Mouse (Mus musculus) brain, embryonic 14.5 days (tissue): ENCODE measurements around the gene Dgka.

Experiments
- CTCF ChIP-seq: fragments of 200-500 bp; IDR thresholded peaks from 2 replicates; pipeline ENCODE4 v1.5.1; 2012; ENCODE audit warnings: inconsistent platforms, mild to moderate bottlenecking, moderate library complexity, borderline replicate concordance; ENCODE audit not compliant: insufficient read depth, insufficient read length; ENCODE audit errors: extremely low read depth
- POLR2A ChIP-seq: fragments of 200-500 bp; IDR thresholded peaks from 2 replicates; pipeline ENCODE4 v1.6.1; 2012; ENCODE audit warnings: mild to moderate bottlenecking, inconsistent platforms, borderline replicate concordance; ENCODE audit not compliant: poor library complexity, insufficient read depth, insufficient read length, severe bottlenecking; ENCODE audit errors: extremely low read depth

DNA sequence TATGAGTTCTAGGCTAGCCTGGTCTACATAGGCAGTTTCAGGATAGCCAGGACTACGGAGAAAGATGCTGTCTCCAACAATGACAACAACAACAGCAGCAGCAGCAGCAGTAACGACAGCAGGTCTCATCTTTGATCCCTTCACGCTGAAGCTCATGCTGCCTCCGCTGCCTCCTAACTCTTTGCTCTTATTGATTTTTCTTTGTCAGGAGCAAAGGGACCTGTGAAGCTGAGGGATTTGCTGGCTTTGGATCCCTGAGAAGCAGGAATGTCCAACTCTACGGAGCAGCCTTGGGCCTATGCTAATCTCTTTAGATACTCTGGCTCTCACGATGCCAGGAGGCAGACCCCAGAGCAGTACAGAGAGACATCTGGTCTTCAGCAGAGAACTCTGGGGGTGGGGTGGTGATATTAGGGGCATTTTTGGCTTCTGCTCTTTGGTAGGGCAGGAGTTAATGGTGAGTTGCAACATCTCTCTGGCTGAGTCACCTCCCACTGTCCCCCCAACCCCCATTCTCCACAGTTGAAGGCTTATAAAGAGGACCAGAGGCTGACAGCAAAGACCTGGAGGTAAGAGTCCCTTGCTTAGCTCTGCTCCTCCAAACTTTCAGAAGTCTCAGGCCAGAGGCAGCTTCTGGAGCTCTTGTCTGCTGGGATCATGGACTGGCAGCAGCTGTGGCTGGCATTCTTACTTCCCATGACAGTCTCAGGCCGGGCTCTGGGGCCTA lies 45.9 kb upstream of the Dgka start, which contains the start of gene Mmp19:
- no peak for TF ChIP-seq CTCF
- TF ChIP-seq POLR2A, result no peak
